Mouse (Mus musculus): ENCODE data around the gene Lmntd2. TPM values are rescaled to one million over a fixed set of nuclear protein-coding genes. Genes with fewer than 3 reads are reported as not detected.

Lmntd2 gene
- total and polyA plus RNA-seq, 2 experiments from 2014 or later: 0.33 to 0.62 TPM

GRCm38 (mm10) chr7:141195754-141196153 is 18.1 kb downstream of the Lmntd2 start:
- Histone ChIP-seq H3K4me3 (ENCODE audit: low read depth, low read length) (no peak overlapping the region), H3K4me2 (ENCODE audit: low read depth) (no peak overlapping the region), H3K27ac (ENCODE audit: low read depth, low read length) (no peak overlapping the region), H3K27me3 (ENCODE audit: insufficient read depth, low read length) (no peaks in the 10 kb centered on the region), H3K9ac (no peak overlapping the region), H3K9me3 (ENCODE audit: low read length) (no peaks in the 10 kb centered on the region), H3K36me3 (ENCODE audit: insufficient read depth) (peaks cover 16% of the 10 kb centered on the region), H3K4me1 (ENCODE audit: insufficient read depth) (peaks cover 12% of the 10 kb centered on the region)
- WGBS: 97% methylated on average over 2 of the region's 2 CpGs
- DNase-seq (no peak), ATAC-seq (no peak)
- no peak for TF ChIP-seq CTCF (IDR thresholded peaks at IDR 0.05; ENCODE audit: low read depth)

GRCm38 (mm10) chr7:141194830-141195229 is 19.1 kb downstream of the Lmntd2 start:
- peak; percentile 59 for ATAC-seq
- WGBS: 2% methylated on average over 28 of the region's 28 CpGs

GRCm38 (mm10) chr7:141194409-141194808 is 19.5 kb downstream of the Lmntd2 start:
- TF ChIP-seq CTCF (IDR thresholded peaks at IDR 0.05; ENCODE audit: low read depth): no peak
- H3K9ac ChIP-seq: peak overlapping the region; percentile 94
- peak overlapping the region; percentile 79 for H3K27ac ChIP-seq (ENCODE audit: low read depth, low read length)
- peak overlapping the region; percentile 97 for H3K4me3 ChIP-seq (ENCODE audit: low read depth, low read length)
- H3K4me1 ChIP-seq (ENCODE audit: insufficient read depth): peaks cover 12% of the 10 kb centered on the region
- DNase-seq (no peak), ATAC-seq (no peak)
- under 1% methylated on average over 23 of the region's 23 CpGs for WGBS
- H3K27me3 ChIP-seq (ENCODE audit: insufficient read depth, low read length): no peaks in the 10 kb centered on the region
- no peaks in the 10 kb centered on the region for H3K9me3 ChIP-seq (ENCODE audit: low read length)
- peaks cover 29% of the 10 kb centered on the region for H3K36me3 ChIP-seq (ENCODE audit: insufficient read depth)
- peak overlapping the region; percentile 99 for H3K4me2 ChIP-seq (ENCODE audit: low read depth)

More at GRCm38 (mm10) chr7:141194830-141195229, 19.1 kb downstream of the Lmntd2 start:
- peak overlapping the region; percentile 72 for H3K27ac ChIP-seq (ENCODE audit: low read depth, low read length)
- H3K9me3 ChIP-seq (ENCODE audit: low read length): no peaks in the 10 kb centered on the region
- peak overlapping the region; percentile 48 for H3K9ac ChIP-seq
- peaks cover 12% of the 10 kb centered on the region for H3K4me1 ChIP-seq (ENCODE audit: insufficient read depth)
- DNase-seq: peak; percentile 93
- H3K36me3 ChIP-seq (ENCODE audit: insufficient read depth): peaks cover 25% of the 10 kb centered on the region
- H3K27me3 ChIP-seq (ENCODE audit: insufficient read depth, low read length): no peaks in the 10 kb centered on the region
- TF ChIP-seq CTCF (IDR thresholded peaks at IDR 0.05; ENCODE audit: low read depth): no peak
- peak overlapping the region; percentile 99 for H3K4me2 ChIP-seq (ENCODE audit: low read depth)
- peak overlapping the region; percentile 97 for H3K4me3 ChIP-seq (ENCODE audit: low read depth, low read length)

GRCm38 (mm10) chr7:141193948-141194347 is 19.9 kb downstream of the Lmntd2 start, which contains the start of the genes Hras and Lrrc56:
TSS of gene Hras (minus strand) at chr7:141194005.
TSS of gene Lrrc56 (plus strand) at chr7:141194157.
- H3K9me3 ChIP-seq (ENCODE audit: low read length): no peaks in the 10 kb centered on the region
- under 1% methylated on average over 35 of the region's 39 CpGs for whole genome bisulfite sequencing
- no peak for TF ChIP-seq CTCF (IDR thresholded peaks at IDR 0.05; ENCODE audit: low read depth)
- DNase-seq: peak; percentile 98
- peak; percentile 97 for ATAC-seq
- H3K4me3 ChIP-seq (ENCODE audit: low read depth, low read length): peak within 1 kb of the TSS; percentile 97
- peak within 1 kb of the TSS; percentile 99 for H3K4me2 ChIP-seq (ENCODE audit: low read depth)
- peak within 1 kb of the TSS; percentile 82 for H3K27ac ChIP-seq (ENCODE audit: low read depth, low read length)
- peak within 1 kb of the TSS; percentile 94 for H3K9ac ChIP-seq
- H3K36me3 ChIP-seq (ENCODE audit: insufficient read depth): peaks cover 34% of the 10 kb centered on the region
- no peaks in the 10 kb centered on the region for H3K27me3 ChIP-seq (ENCODE audit: insufficient read depth, low read length)
- H3K4me1 ChIP-seq (ENCODE audit: insufficient read depth): peaks cover 12% of the 10 kb centered on the region

GRCm38 (mm10) chr7:141193348-141193856 is 20.5 kb downstream of the Lmntd2 start:
- ATAC-seq (peak; percentile 15), DNase-seq (peak; percentile 43)
- 1% methylated on average over 39 of the region's 43 CpGs for WGBS
- Histone ChIP-seq H3K4me2 (ENCODE audit: low read depth) (peak overlapping the region; percentile 99), H3K36me3 (ENCODE audit: insufficient read depth) (peaks cover 35% of the 10 kb centered on the region), H3K27me3 (ENCODE audit: insufficient read depth, low read length) (no peaks in the 10 kb centered on the region), H3K9ac (peak overlapping the region; percentile 94), H3K27ac (ENCODE audit: low read depth, low read length) (peak overlapping the region; percentile 82), H3K4me1 (ENCODE audit: insufficient read depth) (peaks cover 12% of the 10 kb centered on the region), H3K4me3 (ENCODE audit: low read depth, low read length) (peak overlapping the region; percentile 97), H3K9me3 (ENCODE audit: low read length) (no peaks in the 10 kb centered on the region)
- 0 out of 2 replicates have a peak, but pooled peaks have one; percentile 9 for TF ChIP-seq CTCF (IDR thresholded peaks at IDR 0.05; ENCODE audit: low read depth)

- Histone ChIP-seq H3K27ac (ENCODE audit: low read depth, low read length) (peak overlapping the region; percentile 82), H3K9ac (peak overlapping the region; percentile 94), H3K36me3 (ENCODE audit: insufficient read depth) (peaks cover 35% of the 10 kb centered on the region), H3K4me2 (ENCODE audit: low read depth) (peak overlapping the region; percentile 99), H3K4me1 (ENCODE audit: insufficient read depth) (peaks cover 12% of the 10 kb centered on the region), H3K27me3 (ENCODE audit: insufficient read depth, low read length) (no peaks in the 10 kb centered on the region), H3K9me3 (ENCODE audit: low read length) (no peaks in the 10 kb centered on the region), H3K4me3 (ENCODE audit: low read depth, low read length) (peak overlapping the region; percentile 97)
- no peak for ATAC-seq
- no peak for DNase-seq
- TF ChIP-seq CTCF (IDR thresholded peaks at IDR 0.05; ENCODE audit: low read depth): no peak
- 24% methylated on average over 12 of the region's 12 CpGs for WGBS
These were observed 21.0 kb downstream of the Lmntd2 start for GRCm38 (mm10) chr7:141192776-141193347.
